Mouse (Mus musculus) testis, adult 2 months (tissue): Measurements from ENCODE around the gene Pex1.

Experiments used
- CTCF ChIP-seq: fragments of 200-500 bp; IDR thresholded peaks from 2 replicates; pipeline ENCODE4 v1.5.1; 2012; ENCODE audit warnings: low read depth, mild to moderate bottlenecking, inconsistent platforms, low read length, moderate library complexity; ENCODE audit not compliant: control insufficient read depth, insufficient read depth, insufficient replicate concordance
- POLR2A ChIP-seq: fragments of 200-500 bp; IDR thresholded peaks from 2 replicates; pipeline ENCODE4 v1.6.1; 2012; ENCODE audit warnings: low read depth, mild to moderate bottlenecking, inconsistent platforms, low read length, moderate library complexity; ENCODE audit not compliant: control insufficient read depth

- no peak for TF ChIP-seq CTCF
- no peak for TF ChIP-seq POLR2A
These were observed 2.9 kb downstream of the Pex1 start for GRCm38 (mm10) chr5:3598766-3599165.
